Mouse (Mus musculus): ENCODE results near the gene Anks6.

Gene Anks6

GRCm38 (mm10) chr4:46973322-46973721 lies 83.9 kb downstream of the Anks6 start:
- ChIA-PET CTCF (no interaction called here), POLR2A (interaction anchor here in 1 of 4 experiments (1.4 kb wide), 1 partner anchor 22 kb away, joined by 3 read pairs; no protein-coding TSS in a partner anchor)

- POLR2A ChIA-PET, result interaction anchor here in 1 of 4 experiments (0.6 kb wide), 1 partner anchor 13 kb away, joined by 3 read pairs; no protein-coding TSS in a partner anchor
- CTCF ChIA-PET, result interaction anchor here in 1 of 4 experiments (1.3 kb wide), 1 partner anchor 22 kb away, joined by 3 read pairs; no protein-coding TSS in a partner anchor
Observed at GRCm38 (mm10) chr4:46967981-46968380, 89.2 kb downstream of the Anks6 start.

- ChIA-PET CTCF (no interaction called here), POLR2A (interaction anchor here in 1 of 4 experiments (0.5 kb wide), 2 partner anchors 277 to 308 kb away, joined by 3 read pairs; no protein-coding TSS in a partner anchor)
Observed at GRCm38 (mm10) chr4:46966551-46966950, 90.7 kb downstream of the Anks6 start.
